In the genomic region with DNA sequence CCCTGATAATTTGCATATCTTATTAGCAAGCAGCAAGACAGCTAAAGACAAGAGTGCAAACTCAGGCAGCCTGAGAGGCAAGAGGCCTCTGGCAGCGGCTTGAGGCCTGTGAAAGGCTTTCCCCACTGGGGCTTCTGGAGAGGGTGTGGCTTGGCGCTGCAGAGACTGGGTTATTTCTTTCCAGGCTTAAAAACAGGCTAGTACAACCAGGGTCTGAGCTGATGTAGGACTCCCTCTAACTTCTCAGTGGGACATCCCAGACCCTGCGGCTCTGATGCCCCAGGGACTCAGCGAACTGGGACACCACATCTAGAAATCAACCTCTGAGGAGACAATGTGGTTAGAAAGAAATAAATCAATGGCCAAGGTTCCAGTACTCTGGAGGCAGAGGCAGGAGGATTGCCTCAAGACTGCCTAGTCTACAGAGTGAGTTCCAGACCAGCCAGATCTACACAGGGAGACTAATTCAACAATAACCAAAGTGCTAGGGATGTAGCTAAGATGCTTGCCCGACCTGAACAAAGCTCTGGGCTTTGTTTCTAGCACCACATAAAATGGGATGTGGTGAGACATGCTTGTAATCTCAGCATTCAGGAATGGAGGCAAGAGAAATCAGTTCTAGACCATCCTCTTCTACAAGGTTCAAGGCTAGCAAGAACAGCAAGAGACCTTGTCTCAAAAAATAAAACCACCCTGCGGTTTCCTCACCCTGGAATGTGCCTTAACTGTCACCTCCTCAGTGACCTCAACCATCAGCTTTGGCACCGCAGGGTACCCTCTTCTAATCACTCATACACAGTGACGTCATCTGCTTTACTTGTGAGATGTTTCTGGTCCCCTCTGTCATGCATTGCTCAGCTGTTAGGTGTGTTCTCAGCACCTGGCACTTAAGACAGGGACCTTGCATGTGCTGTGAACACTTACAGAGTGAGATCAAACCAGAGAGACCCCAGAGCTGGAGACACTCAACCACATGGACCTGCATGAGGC, we compare ENCODE assay signal across 15 mouse cellular contexts. TPM values are rescaled to one million over a fixed set of nuclear protein-coding genes. Genes with fewer than 3 reads are reported as not detected.
A peak's percentile ranks its signal among the peaks of the same experiment; 100 is the strongest.
DNase-seq lines count a peak whose midpoint lies in the region; ATAC-seq lines count a peak whose summit lies in the region.
"Had no signal": no experiment of that assay in that cellular context is flagged by ENCODE, and none has a peak within 500 bp of the region (broad histone marks: within the 10 kb centered on the region; RNA-seq: fewer than 3 reads in every experiment).

No protein-coding gene starts in this region.

- no peak overlapping the region for H3K9ac ChIP-seq in forebrain, embryonic 15.5 days (replicated peaks)
- no peak overlapping the region for H3K9ac ChIP-seq in forebrain, embryonic 12.5 days
- H3K9ac ChIP-seq in midbrain, embryonic 14.5 days (replicated peaks; ENCODE audit: low read length): no peak overlapping the region
- no peak overlapping the region for H3K9ac ChIP-seq in midbrain, embryonic 16.5 days (ENCODE audit: low read depth, low read length)
- H3K9ac ChIP-seq: midbrain, embryonic 13.5 days; neural tube, embryonic 13.5 days had no signal

- no peak overlapping the region for H3K4me3 ChIP-seq in forebrain, embryonic 15.5 days
- no peak overlapping the region for H3K4me3 ChIP-seq in forebrain, embryonic 12.5 days (replicated peaks)
- H3K4me3 ChIP-seq in midbrain, embryonic 14.5 days (replicated peaks; ENCODE audit: low read depth, low read length): no peak overlapping the region
- H3K4me3 ChIP-seq in midbrain, embryonic 16.5 days (ENCODE audit: low read depth, low read length): no peak overlapping the region
- H3K4me3 ChIP-seq: layer of hippocampus, adult 2 months; midbrain, embryonic 13.5 days; neural tube, embryonic 13.5 days had no signal

- whole genome bisulfite sequencing in forebrain, embryonic 15.5 days: 72% methylated on average over 8 of the region's 8 CpGs
- WGBS in forebrain, embryonic 12.5 days: 71% methylated on average over 8 of the region's 8 CpGs
- 72% methylated on average over 8 of the region's 8 CpGs for WGBS in midbrain, embryonic 14.5 days
- WGBS in midbrain, embryonic 16.5 days: 78% methylated on average over 8 of the region's 8 CpGs

- 0 out of 2 replicates have a peak overlapping the region, but pooled peaks have one; percentile 23 for H3K27ac ChIP-seq in forebrain, embryonic 15.5 days (replicated peaks)
- no peak overlapping the region for H3K27ac ChIP-seq in forebrain, embryonic 12.5 days
- H3K27ac ChIP-seq in midbrain, embryonic 14.5 days (replicated peaks; ENCODE audit: low read depth, low read length): no peak overlapping the region
- no peak overlapping the region for H3K27ac ChIP-seq in midbrain, embryonic 16.5 days (ENCODE audit: low read length)
- H3K27ac ChIP-seq: layer of hippocampus, adult 2 months; midbrain, embryonic 13.5 days; neural tube, embryonic 13.5 days had no signal

- 0 out of 2 replicates have a peak, but pooled peaks have one; percentile 23 for ATAC-seq in forebrain, embryonic 15.5 days (replicated peaks)
- ATAC-seq in forebrain, embryonic 12.5 days (ENCODE audit: low FRiP score): no peak
- ATAC-seq in midbrain, embryonic 14.5 days (ENCODE audit: low FRiP score, low TSS enrichment): no peak
- no peak for ATAC-seq in midbrain, embryonic 16.5 days
- ATAC-seq in megakaryocyte progenitor cell, adult 5-6 weeks (replicated peaks; ENCODE audit: poor library complexity): 0 out of 2 replicates have a peak, but pooled peaks have one; percentile 33
- ATAC-seq: hindbrain, embryonic 16.5 days; midbrain, embryonic 13.5 days had no signal

- intact Hi-C loops in left cerebral cortex, postnatal 25 days (cut with DNase I): no loop called here

- DNase-seq in midbrain, embryonic 14.5 days: peak; percentile 46
- peak; percentile 58 for DNase-seq in gastrocnemius, adult 18-20 months (ENCODE audit: low spot score)
- no peak for DNase-seq in neural tube, embryonic 10.5 days (ENCODE audit: extremely low spot score, low spot score)
- DNase-seq in left cerebral cortex, postnatal 25 days (ENCODE audit: low spot score in 2 of 2): no peak
- DNase-seq: cerebellum, adult 9-10 months; left cerebral cortex, postnatal 4 days; retina, postnatal 1 day had no signal

- no peaks in the 10 kb centered on the region for H3K9me3 ChIP-seq in forebrain, embryonic 15.5 days
- H3K9me3 ChIP-seq in forebrain, embryonic 12.5 days: no peaks in the 10 kb centered on the region
- no peaks in the 10 kb centered on the region for H3K9me3 ChIP-seq in midbrain, embryonic 14.5 days (ENCODE audit: control insufficient read depth, low read length)
- no peaks in the 10 kb centered on the region for H3K9me3 ChIP-seq in midbrain, embryonic 16.5 days (replicated peaks; ENCODE audit: control insufficient read depth, low read length, poor library complexity, severe bottlenecking)
- H3K9me3 ChIP-seq: midbrain, embryonic 13.5 days; neural tube, embryonic 13.5 days had no signal

- H3K36me3 ChIP-seq in forebrain, embryonic 15.5 days: no peaks in the 10 kb centered on the region
- H3K36me3 ChIP-seq in forebrain, embryonic 12.5 days (replicated peaks): no peaks in the 10 kb centered on the region
- no peaks in the 10 kb centered on the region for H3K36me3 ChIP-seq in midbrain, embryonic 14.5 days (ENCODE audit: control insufficient read depth, insufficient read depth, low read length)
- H3K36me3 ChIP-seq in midbrain, embryonic 16.5 days (ENCODE audit: control insufficient read depth, insufficient read depth, low read length): no peaks in the 10 kb centered on the region
- H3K36me3 ChIP-seq: midbrain, embryonic 13.5 days; neural tube, embryonic 13.5 days had no signal

- H3K4me1 ChIP-seq in forebrain, embryonic 15.5 days: peaks cover 5% of the 10 kb centered on the region
- peaks cover 8% of the 10 kb centered on the region; the same call in 1 of the 2 replicates for H3K4me1 ChIP-seq in forebrain, embryonic 12.5 days
- H3K4me1 ChIP-seq in midbrain, embryonic 14.5 days (ENCODE audit: control insufficient read depth, insufficient read depth, low read length): peaks cover 3% of the 10 kb centered on the region; the same call in 1 of the 2 replicates
- peaks cover 3% of the 10 kb centered on the region for H3K4me1 ChIP-seq in midbrain, embryonic 16.5 days (ENCODE audit: control insufficient read depth, insufficient read depth, low read length)

- no peak overlapping the region for H3K4me2 ChIP-seq in forebrain, embryonic 15.5 days (replicated peaks)
- H3K4me2 ChIP-seq in forebrain, embryonic 12.5 days: no peak overlapping the region
- no peak overlapping the region for H3K4me2 ChIP-seq in midbrain, embryonic 14.5 days (ENCODE audit: low read length)
- no peak overlapping the region for H3K4me2 ChIP-seq in midbrain, embryonic 16.5 days (ENCODE audit: low read length)
- H3K4me2 ChIP-seq: midbrain, embryonic 13.5 days; neural tube, embryonic 13.5 days had no signal

- no peaks in the 10 kb centered on the region for H3K27me3 ChIP-seq in forebrain, embryonic 15.5 days
- H3K27me3 ChIP-seq in forebrain, embryonic 12.5 days: no peaks in the 10 kb centered on the region
- H3K27me3 ChIP-seq in midbrain, embryonic 14.5 days (ENCODE audit: control insufficient read depth, insufficient read depth, low read length): no peaks in the 10 kb centered on the region
- H3K27me3 ChIP-seq in midbrain, embryonic 16.5 days (ENCODE audit: control insufficient read depth, insufficient read depth, low read depth, low read length): no peaks in the 10 kb centered on the region
- H3K27me3 ChIP-seq: midbrain, embryonic 13.5 days; neural tube, embryonic 13.5 days had no signal

RNA-seq across cellular contexts. Expression of a gene that starts 20.0 kb away (rescaled TPM):
- 0.45 and 0.47 TPM in 2 replicates for polyA plus RNA-seq in forebrain, embryonic 15.5 days (2015; fragmentation: Nextera tagmentation; extraction: Ambion mirVana)
- polyA plus RNA-seq in forebrain, embryonic 12.5 days (2016; fragmentation: Nextera tagmentation; extraction: Ambion mirVana): 0.49 and 0.65 TPM in 2 replicates
- polyA plus RNA-seq in midbrain, embryonic 14.5 days (2014; fragmentation: Nextera tagmentation; extraction: Ambion mirVana): 0.28 and 0.30 TPM in 2 replicates
- 0.48 and 0.65 TPM in 2 replicates for polyA plus RNA-seq in midbrain, embryonic 16.5 days (2015; fragmentation: Nextera tagmentation; extraction: Ambion mirVana)
- total RNA-seq in gastrocnemius, adult 18-20 months (2021): 1 to 10 TPM; 6.5 to 9.4 TPM
- total RNA-seq in megakaryocyte progenitor cell, adult 5-6 weeks (2015): 5.7 and 7.7 TPM in 2 replicates
- 6.0 and 7.0 TPM in 2 replicates for total RNA-seq in megakaryocyte progenitor cell, adult 5-6 weeks (2017)
- total RNA-seq in left cerebral cortex, postnatal 25 days (2021): 10 to 100 TPM; 28.7 to 34.5 TPM

Comparison
In these comparisons a context has a peak if more than half of its experiments do, and no peak if none do; other contexts are left out.
1. ATAC-seq: peak in forebrain, embryonic 15.5 days (single experiment) and megakaryocyte progenitor cell, adult 5-6 weeks (single experiment); none in forebrain, embryonic 12.5 days (single experiment), midbrain, embryonic 14.5 days (single experiment) and midbrain, embryonic 16.5 days (single experiment).
2. DNase-seq: peak in midbrain, embryonic 14.5 days (single experiment) and gastrocnemius, adult 18-20 months (single experiment); none in neural tube, embryonic 10.5 days (single experiment) and left cerebral cortex, postnatal 25 days (0 of 2).